Mouse (Mus musculus) testis, postnatal 10 days (tissue): ENCODE data around the gene Mnt.
"Not testable (repeated sequence)": the region's sequence is repeated elsewhere in the genome, so short reads cannot be mapped to it uniquely, and the experiment has no call there.

Experiments
- DNase-seq: peaks from one replicate; pipeline ENCODE4 v3.0.0; 2021; ENCODE audit warnings: low spot score

The Mnt gene

DNA sequence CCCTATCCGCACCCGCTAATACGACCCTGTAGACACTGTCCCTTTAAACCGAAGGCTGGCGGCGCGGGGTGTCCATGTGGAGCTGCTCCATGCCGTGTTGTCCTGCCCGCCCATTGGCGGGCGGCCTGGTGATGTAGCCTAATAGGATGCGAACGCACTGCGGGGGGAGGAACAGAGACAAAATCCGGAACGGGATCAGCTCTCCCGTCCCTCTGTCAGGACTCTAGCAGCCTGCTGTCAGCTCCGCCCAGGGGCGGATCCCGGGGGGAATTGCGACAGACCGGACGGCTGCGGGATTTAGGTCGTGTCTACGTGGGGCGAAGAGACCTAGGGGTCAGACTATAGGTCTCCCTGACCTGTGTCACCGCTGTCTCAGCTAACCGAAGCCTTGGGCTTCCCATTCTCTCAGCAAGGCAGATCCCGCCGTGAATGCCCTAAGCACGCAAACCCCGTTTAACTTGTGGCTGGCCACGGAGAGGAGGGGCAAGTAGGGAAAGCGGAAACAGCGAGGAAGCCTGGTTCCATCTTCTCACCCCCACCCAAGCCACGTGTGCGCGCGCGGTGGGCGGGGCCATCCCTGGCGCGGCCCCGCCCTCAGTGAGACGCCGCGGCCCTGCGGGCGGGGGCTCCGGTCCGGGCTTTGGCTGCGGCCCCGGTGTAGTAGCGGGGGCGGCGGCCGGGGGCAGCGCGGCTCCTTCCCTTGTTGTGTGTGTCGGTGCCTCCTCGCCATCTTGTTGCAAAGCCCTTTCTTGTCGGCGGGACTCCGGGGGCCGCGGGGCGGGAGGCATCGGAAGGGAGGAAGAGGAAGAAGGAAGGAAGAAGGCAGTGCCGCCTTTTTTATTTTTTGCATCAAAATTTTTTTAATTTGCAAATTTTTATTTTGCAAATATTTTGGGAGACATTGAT is at the start of gene Mnt:
Gene Mnt (plus strand): TSS at position 665 of the 906 bp plus-strand sequence.
- peak; percentile 97 for DNase-seq

DNA sequence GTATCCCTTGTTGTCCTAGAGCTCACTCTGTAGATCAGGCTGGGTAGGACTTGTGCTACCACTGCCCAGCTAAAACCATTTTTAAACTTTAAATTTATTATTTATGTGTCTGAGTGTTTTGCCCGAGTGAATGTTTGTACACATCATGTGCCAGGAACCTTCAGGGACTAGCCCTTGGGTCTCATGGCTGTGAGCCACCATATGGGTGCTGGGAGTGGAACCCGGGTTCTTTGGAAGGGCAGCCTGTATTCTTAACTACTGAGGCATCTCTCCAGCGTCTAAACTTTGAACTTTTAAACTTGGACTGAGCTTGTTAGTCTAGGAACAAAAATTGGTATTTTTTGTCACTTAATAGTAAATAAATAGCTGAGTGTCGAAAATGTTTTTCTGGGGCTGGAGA is 37.8 kb upstream of the Mnt start:
- no peak for DNase-seq

DNA sequence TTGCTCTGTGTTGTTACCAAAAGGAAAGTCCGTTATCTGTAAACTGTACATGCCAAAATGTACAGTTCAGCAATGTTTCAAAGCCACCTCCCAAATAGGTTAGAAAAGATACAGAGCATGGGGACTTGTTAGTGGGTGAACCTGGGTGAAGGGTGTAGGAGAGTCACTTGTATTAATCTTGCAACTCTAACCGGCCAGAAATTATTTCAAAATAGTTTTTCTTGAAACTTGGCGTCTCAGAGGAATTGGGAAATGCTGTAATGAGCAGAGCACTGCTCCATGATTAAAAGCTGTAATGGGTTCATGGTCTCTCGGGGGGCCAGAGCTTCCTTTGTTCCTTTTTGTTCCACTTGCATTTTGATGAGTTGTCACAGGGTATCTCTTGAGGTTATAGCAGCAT is 30.1 kb upstream of the Mnt start:
- DNase-seq: no peak

DNA sequence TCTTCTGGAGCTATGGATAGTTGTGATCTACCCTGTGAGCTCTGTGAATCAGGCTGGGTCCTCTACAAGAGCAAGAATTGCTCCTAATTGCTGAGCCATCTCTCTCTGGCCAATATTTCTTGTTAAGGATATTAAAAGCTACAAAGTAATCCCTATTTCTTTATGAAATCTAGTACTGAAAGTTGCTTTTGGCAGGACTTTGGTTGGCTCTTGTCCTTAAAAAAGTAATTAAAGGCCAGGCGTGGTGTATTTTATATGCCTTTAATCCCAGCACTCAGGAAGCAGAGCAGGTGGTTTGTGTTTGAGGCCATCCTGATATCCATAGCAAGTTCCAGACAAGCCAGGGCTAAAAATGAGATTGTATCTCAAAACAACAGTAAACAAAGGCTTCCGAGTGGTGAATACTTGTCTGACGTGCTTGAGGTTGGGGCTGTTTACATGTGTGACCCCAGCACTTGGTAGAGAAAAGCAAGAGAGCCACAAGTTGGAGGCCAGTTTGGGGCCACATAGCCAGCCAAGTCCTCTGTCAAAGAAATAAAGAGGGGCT is 26.6 kb upstream of the Mnt start:
- no peak for DNase-seq

DNA sequence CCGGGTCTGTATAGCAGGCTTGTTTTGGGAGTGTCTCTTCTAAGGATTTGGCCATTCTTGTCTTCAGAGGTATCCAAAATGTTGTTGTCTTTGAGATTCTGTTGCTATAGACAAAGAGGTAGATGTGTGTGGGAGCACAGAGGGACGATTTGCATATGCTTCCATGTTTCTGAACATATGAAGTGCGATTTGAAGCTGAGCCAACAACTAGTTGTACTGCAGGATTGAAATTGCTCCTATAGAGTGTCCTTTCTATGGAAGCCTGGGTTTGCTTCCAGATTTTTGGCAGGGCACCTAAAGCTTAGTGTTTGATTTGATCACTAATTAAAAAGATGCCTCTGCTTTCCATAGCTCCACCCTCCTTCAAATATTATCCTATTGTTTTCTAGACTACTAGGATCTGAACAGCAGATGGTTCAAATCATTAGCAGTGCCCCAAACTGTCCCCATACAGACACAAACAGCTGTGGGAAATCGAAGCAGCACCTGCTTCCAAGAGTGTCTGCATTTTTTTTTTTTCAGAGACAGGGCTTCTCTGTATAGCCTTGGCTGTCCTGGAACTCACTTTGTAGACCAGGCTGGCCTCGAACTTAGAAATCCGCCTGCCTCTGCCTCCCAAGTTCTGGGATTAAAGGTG is 23.4 kb upstream of the Mnt start:
- DNase-seq: no peak

DNA sequence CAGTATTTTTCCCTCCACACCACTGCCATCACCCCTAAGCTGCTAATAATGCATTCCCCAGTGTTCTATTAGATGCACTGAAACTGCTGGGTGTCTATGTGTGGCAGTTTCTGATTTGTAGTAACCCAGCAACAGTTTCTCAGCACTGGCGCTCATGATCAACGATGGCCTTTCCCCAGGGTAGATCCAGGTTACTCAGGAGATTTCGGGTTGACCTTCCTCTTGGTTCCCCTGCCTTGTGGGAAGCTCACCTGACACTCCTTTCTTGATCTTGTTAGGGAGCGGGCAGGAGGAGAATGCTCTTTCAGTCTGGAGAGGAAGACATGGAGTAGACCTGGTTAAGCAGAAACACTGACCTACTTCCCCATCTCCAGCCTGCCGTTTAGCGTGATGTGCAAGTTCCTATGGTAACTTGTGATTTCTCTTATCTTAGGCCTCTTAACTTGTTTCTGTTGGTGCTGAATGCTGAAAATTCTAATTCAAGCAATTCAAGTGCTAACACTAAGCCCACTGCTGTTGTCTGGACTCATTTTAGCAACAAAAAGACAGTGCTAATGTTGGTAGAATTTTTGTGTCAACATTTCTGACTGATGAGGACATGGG is 22.4 kb upstream of the Mnt start:
- DNase-seq: no peak

DNA sequence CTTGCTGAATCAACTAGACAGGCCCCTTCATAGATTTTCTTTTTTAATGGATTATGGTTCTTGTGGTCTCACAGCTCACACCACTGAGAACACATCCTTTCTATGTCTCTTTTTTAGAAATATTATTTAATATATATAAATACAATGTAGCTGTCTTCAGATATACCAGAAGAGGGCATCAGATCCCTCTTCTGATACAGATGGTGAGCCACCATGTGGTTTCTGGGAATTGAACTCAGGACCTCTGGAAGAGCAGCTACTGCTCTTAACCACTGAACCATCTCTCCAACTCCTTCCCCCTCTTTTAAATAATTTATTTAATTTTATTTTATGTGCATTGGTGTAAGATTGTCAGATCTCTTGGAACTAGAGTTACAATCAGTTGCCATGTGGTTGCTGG is 20.6 kb upstream of the Mnt start:
- no peak for DNase-seq

DNA sequence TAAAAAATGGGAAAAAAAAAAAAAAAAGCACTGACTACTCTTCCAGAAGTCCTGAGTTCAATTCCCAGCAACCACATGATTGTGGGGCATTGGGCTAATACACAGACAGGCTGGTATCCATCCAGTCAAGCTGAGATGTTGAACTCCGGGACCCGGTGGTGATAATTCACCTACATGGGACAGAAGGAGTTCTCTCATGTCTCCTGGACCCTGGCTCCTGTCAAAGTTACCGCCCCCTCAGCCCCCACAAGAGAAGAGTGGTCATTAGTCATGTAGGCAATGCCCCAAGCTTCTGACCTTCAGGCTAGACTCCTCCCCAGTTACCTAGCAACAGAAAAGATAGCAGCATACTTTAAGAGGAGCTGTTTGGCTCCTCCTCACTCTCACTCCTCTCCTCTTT is 19.7 kb upstream of the Mnt start:
- not testable (repeated sequence) for DNase-seq

DNA sequence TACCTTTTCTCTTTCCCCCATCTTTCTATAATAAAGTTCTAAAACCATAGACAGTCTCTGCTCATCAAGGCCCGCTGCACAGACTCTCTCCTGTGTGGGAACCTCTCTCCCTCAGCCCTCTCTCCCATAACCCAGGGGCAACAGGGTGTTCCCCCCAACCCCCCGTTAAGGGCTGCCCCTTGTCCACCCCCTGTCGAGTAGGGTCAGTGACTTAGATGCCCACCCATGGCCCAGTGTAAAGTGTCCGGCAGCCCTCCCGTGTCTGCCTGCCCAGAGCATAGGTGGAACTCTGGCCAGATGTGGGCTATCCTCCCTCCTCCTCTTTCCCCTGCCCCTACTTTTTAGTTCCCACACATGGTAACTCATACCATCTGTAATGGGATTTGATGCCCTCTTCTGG is 19.2 kb upstream of the Mnt start:
- DNase-seq: no peak

DNA sequence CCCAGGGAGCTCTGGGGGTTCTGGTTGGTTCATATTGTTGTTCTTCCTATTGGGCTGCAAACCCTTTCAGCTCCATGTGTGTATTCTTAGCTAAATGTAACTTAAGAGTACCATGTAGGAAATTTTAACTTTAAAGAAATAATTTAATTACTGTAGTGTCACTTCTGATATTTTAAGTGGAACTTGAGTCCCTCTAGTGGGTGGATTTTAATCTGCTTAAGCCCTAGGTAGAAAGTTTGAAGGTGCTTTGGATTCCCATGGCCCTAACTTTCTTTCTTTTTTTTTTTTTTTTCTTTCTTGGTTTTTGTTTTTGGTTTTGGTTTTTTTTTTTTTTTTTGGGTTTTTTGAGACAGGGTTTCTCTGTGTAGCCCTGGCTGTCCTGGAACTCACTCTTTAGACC is 14.9 kb upstream of the Mnt start:
- no peak for DNase-seq

DNA sequence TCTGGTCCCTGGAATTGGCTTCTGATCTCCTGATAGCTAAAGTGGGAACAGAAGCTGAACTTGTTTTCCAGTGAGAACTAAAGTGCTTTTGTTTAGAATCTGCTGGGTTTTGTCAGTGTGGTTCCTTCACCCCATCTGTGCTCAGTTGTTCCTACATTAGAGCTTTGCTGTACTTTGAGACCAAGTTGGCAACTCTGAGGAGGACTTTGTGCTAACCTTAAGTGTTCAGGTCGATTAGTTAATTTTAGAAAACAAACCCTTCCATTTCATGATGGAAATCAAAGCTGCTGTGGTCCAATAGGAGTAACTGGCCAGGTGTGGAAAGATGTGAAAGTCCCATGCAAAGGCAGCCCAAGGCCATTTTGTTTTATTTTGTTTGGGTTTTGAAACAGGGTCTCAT is 9.8 kb upstream of the Mnt start:
- DNase-seq: no peak

DNA sequence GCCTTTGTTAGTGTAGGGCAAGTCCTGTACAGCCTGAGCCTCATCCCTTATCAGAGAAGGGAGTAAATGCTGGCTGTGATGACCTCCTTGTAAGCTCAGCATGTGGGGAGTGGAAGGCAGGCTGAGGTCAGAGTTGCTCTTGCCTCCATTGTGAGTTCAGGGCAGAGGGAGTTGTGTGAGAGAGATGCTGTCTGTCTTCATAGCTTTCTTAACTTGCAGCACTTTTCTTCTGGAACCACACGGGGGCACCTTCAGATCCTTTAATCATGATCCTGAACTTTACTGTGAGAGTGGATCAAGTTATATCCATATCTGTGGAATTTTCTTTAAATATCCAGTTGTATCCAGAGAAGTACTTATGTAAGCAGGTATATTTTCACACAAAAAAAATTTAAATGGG is 9.3 kb upstream of the Mnt start:
- no peak for DNase-seq

DNA sequence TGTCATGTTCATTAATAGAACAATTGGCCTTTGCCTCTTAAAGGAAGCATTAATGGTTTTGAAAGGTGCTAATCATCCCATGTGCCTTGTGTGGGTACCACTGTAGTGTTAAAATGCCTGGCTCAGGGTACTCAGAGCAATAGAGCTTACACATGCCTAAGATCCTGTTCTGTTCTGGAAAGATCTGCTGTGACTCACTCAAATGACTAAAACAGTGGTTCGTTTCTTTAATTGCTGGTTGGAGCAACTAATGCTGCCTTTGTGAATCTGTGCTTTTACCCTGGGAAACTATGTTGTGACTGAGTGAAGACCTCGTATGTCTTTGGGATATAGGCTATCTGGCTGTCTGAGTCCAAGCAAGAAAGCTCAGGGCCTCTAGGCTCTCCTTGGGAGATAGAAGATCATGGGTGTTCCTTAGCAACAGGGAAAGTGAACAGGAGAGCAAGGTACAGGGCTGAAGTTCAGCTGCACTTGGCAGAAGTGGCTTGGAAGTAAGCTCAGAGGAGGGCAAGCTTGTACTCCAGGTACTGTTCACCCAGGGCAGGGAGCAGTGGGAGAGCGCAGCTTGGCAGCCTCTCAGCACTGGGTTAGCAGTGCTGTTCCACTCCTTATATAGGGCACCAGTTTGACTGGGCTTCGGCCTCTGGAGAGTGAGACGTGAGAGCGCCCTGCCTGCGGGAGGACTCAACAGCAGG is 7.8 kb upstream of the Mnt start:
- no peak for DNase-seq

DNA sequence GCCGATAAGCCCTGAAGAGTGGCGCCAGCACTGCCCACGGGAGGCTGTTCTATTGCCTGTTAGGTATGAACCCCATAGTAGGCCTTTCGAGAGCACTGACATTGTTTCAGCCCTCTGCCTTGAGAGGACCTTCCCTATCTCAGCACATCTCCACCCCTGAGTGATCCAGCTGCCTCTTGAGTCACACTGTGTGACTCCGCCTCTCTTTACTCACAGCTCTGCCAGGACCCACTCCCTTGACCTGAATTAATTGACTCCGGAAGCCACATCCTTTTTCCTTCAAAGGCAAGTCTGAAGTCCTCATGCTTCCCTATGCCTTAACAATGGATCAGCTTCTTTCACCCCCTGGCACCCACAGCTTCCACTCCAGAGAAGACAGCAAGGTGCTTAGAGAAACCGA is 4.6 kb upstream of the Mnt start:
- no peak for DNase-seq

DNA sequence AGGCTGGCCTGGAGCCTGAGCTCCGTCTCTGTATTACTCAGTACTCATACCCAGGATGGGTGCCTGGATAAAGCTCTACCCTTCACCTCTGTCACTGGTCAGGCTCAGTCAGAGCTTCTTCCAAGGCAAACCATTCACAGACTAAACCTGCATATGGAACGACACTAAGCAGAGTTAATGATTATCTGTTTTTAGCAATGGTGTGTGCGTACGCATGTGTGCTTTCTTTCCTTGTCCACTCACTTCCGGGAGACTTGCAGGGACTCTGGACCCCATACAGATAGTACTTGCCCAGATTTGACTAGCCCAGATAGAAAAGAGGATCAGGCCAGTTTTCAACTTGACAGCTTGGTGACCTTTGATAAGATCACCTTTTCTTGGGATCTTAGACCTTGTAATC is 4.0 kb upstream of the Mnt start:
- no peak for DNase-seq

DNA sequence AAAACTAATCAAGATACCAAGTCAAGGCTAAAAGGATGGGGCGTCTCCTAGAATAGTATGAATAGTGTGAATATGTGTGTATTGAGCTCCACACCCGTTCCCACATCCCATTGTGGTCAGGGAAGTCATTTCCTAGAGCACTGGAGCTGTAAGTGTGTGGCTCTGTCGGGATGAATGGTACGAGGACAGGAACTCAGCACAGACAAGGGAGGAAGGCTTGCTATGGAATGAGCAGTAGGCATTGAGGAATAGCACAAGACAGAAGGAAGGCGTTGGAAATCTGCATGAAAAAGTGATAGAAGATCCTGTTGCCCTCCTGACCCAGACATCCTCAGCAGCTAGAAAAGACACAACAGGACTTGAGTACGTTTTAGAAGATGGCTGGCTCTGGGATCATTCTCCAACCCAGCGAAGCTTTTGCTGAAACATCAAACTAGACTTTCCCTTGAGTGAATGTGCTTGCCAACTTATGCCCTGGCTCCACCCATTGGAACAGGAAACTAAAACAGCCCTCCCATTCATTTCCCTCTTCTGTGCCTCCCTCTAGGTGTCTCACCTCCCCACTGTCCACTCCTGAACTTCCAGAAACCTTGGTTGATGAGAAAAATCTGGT is 2.8 kb upstream of the Mnt start:
- DNase-seq: no peak

DNA sequence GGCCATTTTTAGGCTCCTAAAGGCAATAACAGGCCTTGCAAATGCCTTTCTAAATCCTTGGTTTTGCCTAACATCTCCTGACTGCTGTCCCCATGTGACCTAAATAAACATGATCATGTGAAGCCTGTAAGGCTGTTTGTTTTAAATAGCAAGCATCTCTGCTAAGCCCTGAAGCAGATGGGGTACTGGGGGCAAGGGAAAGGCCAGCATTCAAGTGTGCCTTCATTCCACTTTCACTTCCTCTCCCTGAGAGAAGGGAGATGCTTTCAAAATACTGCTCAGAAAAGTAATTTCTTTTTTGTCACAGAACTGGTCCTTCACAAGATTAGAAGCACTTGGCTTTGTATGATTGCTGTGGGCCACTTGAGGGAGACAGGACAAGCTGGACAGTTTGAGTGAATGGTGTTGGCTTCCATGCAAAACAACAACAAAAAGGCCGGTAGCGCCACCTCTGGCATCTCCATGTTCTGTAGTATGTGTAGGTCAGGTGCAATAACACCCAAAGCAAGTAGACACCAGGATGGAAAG is 2.3 kb upstream of the Mnt start:
- DNase-seq: peak; percentile 54

DNA sequence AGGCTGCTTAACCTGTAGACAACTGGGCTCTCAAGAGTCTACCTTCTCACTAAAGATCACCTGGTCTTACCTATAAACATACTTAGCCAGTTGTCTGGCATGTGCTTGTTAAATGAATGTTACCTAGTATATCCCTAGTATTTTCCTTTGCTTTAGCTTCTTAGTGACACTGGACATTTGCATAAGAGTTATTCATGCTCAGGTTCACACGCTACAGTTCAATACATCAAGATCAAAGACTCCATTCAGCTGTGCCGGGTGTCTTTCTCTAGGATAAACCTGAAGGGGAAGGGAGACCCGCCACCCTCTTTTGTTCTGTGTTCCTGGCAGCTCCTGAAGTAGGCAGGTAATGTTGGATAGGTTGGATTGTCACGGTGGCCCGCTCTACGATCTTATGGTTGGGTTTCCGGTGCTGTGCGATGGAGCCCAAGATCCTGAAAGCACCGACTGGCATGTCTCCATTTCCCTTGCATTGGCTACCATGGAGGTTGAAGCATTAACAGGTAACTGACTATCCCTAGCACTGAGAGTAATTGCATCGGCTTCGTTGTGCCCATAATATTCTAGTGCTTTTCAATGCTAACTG is 1.7 kb upstream of the Mnt start:
- no peak for DNase-seq

DNA sequence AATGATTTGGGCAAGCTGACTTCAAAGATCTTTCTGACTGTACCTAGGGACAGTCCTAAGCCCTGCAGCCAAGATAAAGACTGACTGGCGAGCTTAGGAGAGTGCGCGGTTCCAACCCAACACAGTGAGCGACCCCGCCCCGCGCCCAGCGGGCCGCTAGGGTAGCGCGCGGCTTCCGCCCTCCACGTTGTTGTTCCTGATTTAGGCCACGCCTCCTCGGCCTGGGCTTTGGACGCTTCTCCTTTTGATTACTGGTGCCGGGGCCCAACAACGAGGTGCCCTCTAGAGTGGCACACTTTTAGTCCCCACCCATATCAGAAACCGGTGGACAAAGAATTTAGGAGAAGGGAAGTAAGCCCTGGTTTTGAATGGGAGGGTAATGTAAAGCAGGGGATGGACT is 908 bp upstream of the Mnt start:
- DNase-seq: peak; percentile 92

DNA sequence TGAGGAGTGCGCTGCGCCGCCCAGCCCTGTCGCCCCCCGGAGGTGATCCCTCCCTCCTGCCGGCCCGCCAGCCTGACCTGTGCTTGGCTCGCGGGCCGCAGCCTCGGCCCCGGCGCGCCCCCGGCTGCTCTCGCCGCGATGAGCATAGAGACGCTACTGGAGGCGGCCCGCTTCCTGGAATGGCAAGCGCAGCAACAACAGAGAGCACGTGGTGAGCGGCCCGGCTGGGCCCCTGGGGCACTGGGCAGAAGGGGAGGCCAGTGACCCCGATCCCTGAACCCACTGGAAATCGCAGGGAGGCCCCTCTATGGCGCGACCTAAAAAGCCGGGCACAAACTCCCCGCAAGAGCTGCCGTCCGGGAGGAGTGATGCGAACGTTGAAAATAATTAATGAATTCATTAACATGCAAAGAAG is 478 bp downstream of the Mnt start:
- peak; percentile 77 for DNase-seq
